In genomic region chrX:140060886-140061874, GRCm38 (mm10) we compare ENCODE assay signal across 8 mouse cellular contexts. TPM values are rescaled to one million over a fixed set of nuclear protein-coding genes. Genes with fewer than 3 reads are reported as not detected.
DNase-seq lines count a peak whose midpoint lies in the region; ATAC-seq and TF ChIP-seq lines count a peak whose summit lies in the region.
"Had no signal": no experiment of that assay in that cellular context is flagged by ENCODE, and none has a peak within 500 bp of the region (broad histone marks: within the 10 kb centered on the region; RNA-seq: fewer than 3 reads in every experiment).

No protein-coding gene starts in this region.

- peak; percentile 1 to 3 for DNase-seq in B cell, adult 2 months
- peak; percentile 31 for DNase-seq in midbrain, embryonic 10.5 days (ENCODE audit: low spot score)
- no peak for DNase-seq in left cerebral cortex, adult 8-10 months (ENCODE audit: low spot score in 2 of 2)
- DNase-seq in spleen, adult 12 weeks (ENCODE audit: low spot score): no peak

- H3K4me3 ChIP-seq in E14TG2a.4 (replicated peaks; ENCODE audit: low read length): peak overlapping the region; percentile 80
- H3K4me3 ChIP-seq in forebrain, embryonic 12.5 days (replicated peaks): peak overlapping the region; percentile 38
- H3K4me3 ChIP-seq in kidney, embryonic 15.5 days (replicated peaks): peak overlapping the region; percentile 39
- H3K4me3 ChIP-seq in midbrain, embryonic 10.5 days: peak overlapping the region; percentile 52

- no peak overlapping the region for H3K27ac ChIP-seq in forebrain, embryonic 12.5 days
- no peak overlapping the region for H3K27ac ChIP-seq in kidney, embryonic 15.5 days
- no peak overlapping the region for H3K27ac ChIP-seq in midbrain, embryonic 10.5 days (replicated peaks)

- WGBS in forebrain, embryonic 12.5 days: 20% methylated on average over 83 of the region's 90 CpGs
- 24% methylated on average over 82 of the region's 90 CpGs for WGBS in kidney, embryonic 15.5 days
- 25% methylated on average over 87 of the region's 90 CpGs for WGBS in midbrain, embryonic 10.5 days

- no peak for TF ChIP-seq CTCF in E14TG2a.4 (conservative IDR thresholded peaks at IDR 0.05; ENCODE audit: low read length)

- H3K4me1 ChIP-seq in E14TG2a.4 (replicated peaks; ENCODE audit: low read depth, low read length): no peaks in the 10 kb centered on the region
- H3K4me1 ChIP-seq in forebrain, embryonic 12.5 days: no peaks in the 10 kb centered on the region
- peaks cover 5% of the 10 kb centered on the region; the same call in 1 of the 2 replicates for H3K4me1 ChIP-seq in kidney, embryonic 15.5 days
- H3K4me1 ChIP-seq in midbrain, embryonic 10.5 days: no peaks in the 10 kb centered on the region; the same call in 1 of the 2 replicates

- H3K9ac ChIP-seq in forebrain, embryonic 12.5 days: no peak overlapping the region
- H3K9ac ChIP-seq in kidney, embryonic 15.5 days: no peak overlapping the region

- no peak for ATAC-seq in forebrain, embryonic 12.5 days (ENCODE audit: low FRiP score)
- ATAC-seq in kidney, embryonic 15.5 days (replicated peaks; ENCODE audit: low FRiP score): peak; percentile 54; the same call in 1 of the 2 replicates

- peak overlapping the region; percentile 55 for H3K4me2 ChIP-seq in forebrain, embryonic 12.5 days
- H3K4me2 ChIP-seq in kidney, embryonic 15.5 days: peak overlapping the region; percentile 57

- peaks cover 3% of the 10 kb centered on the region; the same call in 1 of the 2 replicates for H3K9me3 ChIP-seq in E14TG2a.4 (ENCODE audit: low read length)
- H3K9me3 ChIP-seq in forebrain, embryonic 12.5 days: no peaks in the 10 kb centered on the region
- H3K9me3 ChIP-seq in kidney, embryonic 15.5 days (replicated peaks): peaks cover 9% of the 10 kb centered on the region; the same call in 1 of the 2 replicates
- H3K9me3 ChIP-seq in midbrain, embryonic 10.5 days (replicated peaks): peaks cover 14% of the 10 kb centered on the region; the same call in 1 of the 2 replicates

- H3K27me3 ChIP-seq in E14TG2a.4 (ENCODE audit: insufficient read depth, low read length): peaks cover 12% of the 10 kb centered on the region
- peaks cover 31% of the 10 kb centered on the region for H3K27me3 ChIP-seq in forebrain, embryonic 12.5 days
- peaks cover 56% of the 10 kb centered on the region for H3K27me3 ChIP-seq in kidney, embryonic 15.5 days
- H3K27me3 ChIP-seq in midbrain, embryonic 10.5 days (ENCODE audit: low read depth, poor library complexity, severe bottlenecking): peaks cover 67% of the 10 kb centered on the region

- no peaks in the 10 kb centered on the region for H3K36me3 ChIP-seq in E14TG2a.4 (ENCODE audit: insufficient read depth, low read length)
- H3K36me3 ChIP-seq in forebrain, embryonic 12.5 days (replicated peaks): no peaks in the 10 kb centered on the region
- no peaks in the 10 kb centered on the region for H3K36me3 ChIP-seq in kidney, embryonic 15.5 days
- H3K36me3 ChIP-seq in midbrain, embryonic 10.5 days: no peaks in the 10 kb centered on the region

RNA-seq across cellular contexts. Expression of gene Nup62cl, which starts 1.3 kb away (rescaled TPM):
- 3.3 and 4.2 TPM in 2 replicates for polyA plus RNA-seq in forebrain, embryonic 12.5 days (2016; fragmentation: Nextera tagmentation; extraction: Ambion mirVana)
- polyA plus RNA-seq in kidney, embryonic 15.5 days (2015; fragmentation: Nextera tagmentation; extraction: Ambion mirVana): 2.7 and 3.3 TPM in 2 replicates
- 2.4 and 3.8 TPM in 2 replicates for polyA plus RNA-seq in midbrain, embryonic 10.5 days (2016; fragmentation: Nextera tagmentation; extraction: Ambion mirVana)
- 1 to 10 TPM in 1 of 4 experiments, under 1 TPM in 1, not detected in 2; 0.82 to 1.3 TPM for total RNA-seq in left cerebral cortex, adult 8-10 months (2022)

RNA-seq across cellular contexts. Expression of gene Pih1h3b, which starts 1.5 kb away (rescaled TPM):
- not detected in 2 replicates for polyA plus RNA-seq in forebrain, embryonic 12.5 days (2016; fragmentation: Nextera tagmentation; extraction: Ambion mirVana)
- not detected in 2 replicates for polyA plus RNA-seq in kidney, embryonic 15.5 days (2015; fragmentation: Nextera tagmentation; extraction: Ambion mirVana)
- polyA plus RNA-seq in midbrain, embryonic 10.5 days (2016; fragmentation: Nextera tagmentation; extraction: Ambion mirVana): not detected in 2 replicates
- total RNA-seq in left cerebral cortex, adult 8-10 months (2022): not detected
- polyA plus RNA-seq: cortical plate, adult 2 months had no signal

Comparison
In these comparisons a context has a peak if more than half of its experiments do, and no peak if none do; other contexts are left out.
1. DNase-seq: peak in B cell, adult 2 months (2 of 2) and midbrain, embryonic 10.5 days (single experiment); none in left cerebral cortex, adult 8-10 months (0 of 2) and spleen, adult 12 weeks (single experiment).
2. Peak in every context shown above with its lines, with median percentiles within 50 percentile points of each other: H3K4me3 ChIP-seq.